Mouse (Mus musculus): ENCODE measurements at regions not wholly inside any gene's neighbourhood (a gene's known extent, or its start where the extent isn't known, plus 50 kb on each side); places are given as distances from the start of the nearest gene placed in this dataset.

GRCm38 (mm10) chr3:51075219-51075920, 148.9 kb upstream of the Noct start:
- no peak for ATAC-seq (ENCODE audit: low FRiP score, low TSS enrichment)
- no peaks in the 10 kb centered on the region for H3K36me3 ChIP-seq (ENCODE audit: insufficient read depth, low read length)
- H3K27me3 ChIP-seq (ENCODE audit: insufficient read depth, low read length): no peaks in the 10 kb centered on the region
- no peaks in the 10 kb centered on the region for H3K9me3 ChIP-seq (ENCODE audit: low read length)
- no peak overlapping the region for H3K4me2 ChIP-seq (replicated peaks; ENCODE audit: low read depth, low read length)
- peaks cover 37% of the 10 kb centered on the region for H3K4me1 ChIP-seq (ENCODE audit: insufficient read depth, low read length)
- no peak overlapping the region for H3K27ac ChIP-seq (ENCODE audit: low read length)
- H3K4me3 ChIP-seq (ENCODE audit: low read length): no peak overlapping the region
- 69% methylated on average over 10 of the region's 10 CpGs for WGBS
- no peak overlapping the region for H3K9ac ChIP-seq (replicated peaks; ENCODE audit: low read length)

DNA sequence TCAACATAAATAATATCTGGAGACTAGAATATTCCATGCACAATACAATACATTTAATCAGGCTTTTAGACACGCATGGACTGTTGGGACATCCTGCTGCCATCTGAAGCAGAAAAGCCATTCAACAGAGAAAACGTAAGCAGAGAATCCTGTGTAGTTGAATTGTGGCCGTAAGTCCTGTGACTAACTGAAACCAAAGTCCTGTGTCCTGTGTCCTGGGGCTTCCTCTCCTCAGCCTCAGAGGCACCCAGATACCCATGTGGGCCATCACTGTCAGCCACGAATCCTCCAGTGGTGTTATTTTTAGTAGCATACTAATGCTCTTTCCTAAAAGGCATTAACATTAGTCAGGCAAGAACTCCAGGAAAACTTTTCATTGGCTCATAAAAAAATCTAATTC, 145.8 kb upstream of the Noct start:
- WGBS: 56% methylated on average over 4 of the region's 4 CpGs
- Histone ChIP-seq H3K4me1 (ENCODE audit: insufficient read depth, low read length) (peaks cover 20% of the 10 kb centered on the region), H3K4me2 (replicated peaks; ENCODE audit: low read depth, low read length) (no peak overlapping the region), H3K9ac (replicated peaks; ENCODE audit: low read length) (no peak overlapping the region), H3K27me3 (ENCODE audit: insufficient read depth, low read length) (no peaks in the 10 kb centered on the region), H3K4me3 (ENCODE audit: low read length) (no peak overlapping the region), H3K27ac (ENCODE audit: low read length) (no peak overlapping the region), H3K36me3 (ENCODE audit: insufficient read depth, low read length) (no peaks in the 10 kb centered on the region), H3K9me3 (ENCODE audit: low read length) (no peaks in the 10 kb centered on the region)
- no peak for ATAC-seq (ENCODE audit: low FRiP score, low TSS enrichment)

DNA sequence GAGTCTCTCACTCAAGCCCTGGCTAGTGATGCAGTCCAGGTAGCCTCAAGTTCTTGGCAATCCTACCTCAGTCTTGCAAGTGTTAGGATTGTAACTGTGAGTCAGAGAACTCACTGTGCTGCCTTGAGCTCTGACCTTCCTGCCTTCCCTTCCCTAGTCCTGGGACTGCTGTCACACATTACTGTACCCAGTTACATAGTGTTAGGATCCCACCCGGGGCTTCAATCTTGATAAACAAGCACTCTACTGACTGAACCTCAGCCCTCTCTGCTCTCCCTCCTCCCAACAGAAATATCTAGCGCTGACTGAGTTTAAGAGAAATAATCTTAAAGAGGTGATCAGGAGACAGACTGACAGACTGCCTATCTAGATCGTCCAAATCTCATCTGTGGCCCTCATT, 143.8 kb upstream of the Noct start:
- H3K4me3 ChIP-seq (ENCODE audit: low read length): no peak overlapping the region
- H3K4me2 ChIP-seq (replicated peaks; ENCODE audit: low read depth, low read length): no peak overlapping the region
- no peak for ATAC-seq (ENCODE audit: low FRiP score, low TSS enrichment)
- no peak overlapping the region for H3K9ac ChIP-seq (replicated peaks; ENCODE audit: low read length)
- 53% methylated on average over 3 of the region's 3 CpGs for WGBS
- 0 out of 2 replicates have a peak, but pooled peaks cover 6% of the 10 kb centered on the region for H3K4me1 ChIP-seq (ENCODE audit: insufficient read depth, low read length)
- H3K27ac ChIP-seq (ENCODE audit: low read length): no peak overlapping the region
- H3K36me3 ChIP-seq (ENCODE audit: insufficient read depth, low read length): no peaks in the 10 kb centered on the region
- H3K9me3 ChIP-seq (ENCODE audit: low read length): no peaks in the 10 kb centered on the region
- no peaks in the 10 kb centered on the region for H3K27me3 ChIP-seq (ENCODE audit: insufficient read depth, low read length)

GRCm38 (mm10) chr3:51080855-51081254, 143.4 kb upstream of the Noct start:
- no peak overlapping the region for H3K27ac ChIP-seq (ENCODE audit: low read length)
- no peak overlapping the region for H3K4me3 ChIP-seq (ENCODE audit: low read length)
- H3K9me3 ChIP-seq (ENCODE audit: low read length): no peaks in the 10 kb centered on the region
- no peak overlapping the region for H3K4me2 ChIP-seq (replicated peaks; ENCODE audit: low read depth, low read length)
- 65% methylated on average over 7 of the region's 7 CpGs for WGBS
- ATAC-seq (ENCODE audit: low FRiP score, low TSS enrichment): no peak
- H3K27me3 ChIP-seq (ENCODE audit: insufficient read depth, low read length): no peaks in the 10 kb centered on the region
- no peaks in the 10 kb centered on the region for H3K36me3 ChIP-seq (ENCODE audit: insufficient read depth, low read length)
- H3K9ac ChIP-seq (replicated peaks; ENCODE audit: low read length): no peak overlapping the region
- 0 out of 2 replicates have a peak, but pooled peaks cover 4% of the 10 kb centered on the region for H3K4me1 ChIP-seq (ENCODE audit: insufficient read depth, low read length)

DNA sequence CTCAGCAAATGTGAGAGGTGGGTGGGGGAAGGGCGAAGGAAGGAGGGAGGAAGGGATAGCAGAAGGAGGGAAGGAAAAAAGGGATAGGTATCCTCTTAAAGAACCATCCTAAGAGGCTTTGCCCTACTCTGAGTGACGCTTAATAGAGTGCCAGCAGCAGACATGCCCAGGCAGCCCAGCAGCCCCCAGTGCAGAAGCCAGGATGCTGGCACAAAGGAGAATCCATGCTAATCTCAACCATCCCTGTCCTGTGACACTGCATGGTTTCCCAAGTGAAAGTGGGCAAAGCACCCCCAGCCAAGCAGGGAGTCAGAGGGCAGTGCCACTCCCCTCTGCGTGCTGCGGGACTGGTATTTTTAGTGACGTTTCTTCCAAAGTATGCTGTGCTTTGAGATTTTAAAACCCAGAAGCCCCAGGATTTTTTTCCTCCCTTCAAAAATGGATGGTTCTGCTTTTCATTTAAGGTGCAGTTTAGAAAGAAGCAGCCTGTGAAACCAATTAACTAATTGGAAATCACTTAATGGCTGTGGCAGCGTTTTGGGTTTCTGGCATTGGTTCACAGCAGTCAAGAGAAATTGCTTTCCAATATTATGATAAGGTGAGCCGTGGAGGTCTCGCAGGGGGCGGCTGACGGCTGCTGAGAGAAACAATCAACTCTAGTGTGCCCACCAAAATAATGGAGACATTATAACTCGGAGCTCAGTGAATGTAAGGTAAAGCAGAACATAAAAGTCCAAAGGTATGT, 141.2 kb upstream of the Noct start:
- no peak overlapping the region for H3K9ac ChIP-seq (replicated peaks; ENCODE audit: low read length)
- H3K36me3 ChIP-seq (ENCODE audit: insufficient read depth, low read length): no peaks in the 10 kb centered on the region
- no peak overlapping the region for H3K27ac ChIP-seq (ENCODE audit: low read length)
- no peak overlapping the region for H3K4me3 ChIP-seq (ENCODE audit: low read length)
- H3K27me3 ChIP-seq (ENCODE audit: insufficient read depth, low read length): no peaks in the 10 kb centered on the region
- WGBS: 68% methylated on average over 11 of the region's 11 CpGs
- no peak overlapping the region for H3K4me2 ChIP-seq (replicated peaks; ENCODE audit: low read depth, low read length)
- H3K4me1 ChIP-seq (ENCODE audit: insufficient read depth, low read length): 0 out of 2 replicates have a peak, but pooled peaks cover 4% of the 10 kb centered on the region
- no peaks in the 10 kb centered on the region for H3K9me3 ChIP-seq (ENCODE audit: low read length)
- ATAC-seq (ENCODE audit: low FRiP score, low TSS enrichment): no peak

- no peak overlapping the region for H3K4me2 ChIP-seq (replicated peaks; ENCODE audit: low read depth, low read length)
- no peaks in the 10 kb centered on the region for H3K36me3 ChIP-seq (ENCODE audit: insufficient read depth, low read length)
- WGBS: 67% methylated on average over 7 of the region's 7 CpGs
- H3K9ac ChIP-seq (replicated peaks; ENCODE audit: low read length): no peak overlapping the region
- 0 out of 2 replicates have a peak, but pooled peaks cover under 1% of the 10 kb centered on the region for H3K4me1 ChIP-seq (ENCODE audit: insufficient read depth, low read length)
- H3K4me3 ChIP-seq (ENCODE audit: low read length): no peak overlapping the region
- no peaks in the 10 kb centered on the region for H3K27me3 ChIP-seq (ENCODE audit: insufficient read depth, low read length)
- H3K27ac ChIP-seq (ENCODE audit: low read length): no peak overlapping the region
- ATAC-seq (ENCODE audit: low FRiP score, low TSS enrichment): no peak
- H3K9me3 ChIP-seq (ENCODE audit: low read length): no peaks in the 10 kb centered on the region
Measured at GRCm38 (mm10) chr3:51083583-51083982, 140.7 kb upstream of the Noct start.

- Histone ChIP-seq H3K4me2 (replicated peaks; ENCODE audit: low read depth, low read length) (no peak overlapping the region), H3K4me3 (ENCODE audit: low read length) (no peak overlapping the region), H3K9me3 (ENCODE audit: low read length) (no peaks in the 10 kb centered on the region), H3K36me3 (ENCODE audit: insufficient read depth, low read length) (no peaks in the 10 kb centered on the region), H3K9ac (replicated peaks; ENCODE audit: low read length) (no peak overlapping the region), H3K27me3 (ENCODE audit: insufficient read depth, low read length) (no peaks in the 10 kb centered on the region), H3K4me1 (ENCODE audit: insufficient read depth, low read length) (no peaks in the 10 kb centered on the region), H3K27ac (ENCODE audit: low read length) (no peak overlapping the region)
- ATAC-seq (ENCODE audit: low FRiP score, low TSS enrichment): no peak
- WGBS: 55% methylated on average over 10 of the region's 10 CpGs
Measured at GRCm38 (mm10) chr3:51086441-51086849, 137.8 kb upstream of the Noct start.

DNA sequence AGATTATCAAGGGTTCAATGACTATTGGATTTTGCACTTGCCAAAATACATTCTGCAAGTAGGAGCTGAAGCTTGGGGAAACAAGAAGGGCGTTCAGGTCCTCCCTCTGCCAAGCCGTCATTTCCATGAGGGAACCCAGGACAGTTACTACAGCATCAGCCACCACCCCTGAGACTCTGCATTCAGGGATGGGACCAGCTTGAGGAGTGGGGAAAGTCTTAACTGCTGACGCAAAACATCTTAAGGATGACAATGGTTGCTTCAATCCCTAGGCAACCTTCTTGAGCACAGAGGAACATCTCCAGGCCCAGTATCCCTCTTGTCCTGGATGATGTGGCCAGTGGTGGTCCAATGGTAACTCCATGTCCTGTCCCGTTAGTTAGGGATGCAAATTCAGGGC, 137.2 kb upstream of the Noct start:
- no peaks in the 10 kb centered on the region for H3K4me1 ChIP-seq (ENCODE audit: insufficient read depth, low read length)
- no peaks in the 10 kb centered on the region for H3K9me3 ChIP-seq (ENCODE audit: low read length)
- no peak overlapping the region for H3K9ac ChIP-seq (replicated peaks; ENCODE audit: low read length)
- 88% methylated on average over 4 of the region's 4 CpGs for WGBS
- H3K4me2 ChIP-seq (replicated peaks; ENCODE audit: low read depth, low read length): no peak overlapping the region
- no peak overlapping the region for H3K27ac ChIP-seq (ENCODE audit: low read length)
- H3K4me3 ChIP-seq (ENCODE audit: low read length): no peak overlapping the region
- ATAC-seq (ENCODE audit: low FRiP score, low TSS enrichment): no peak
- no peaks in the 10 kb centered on the region for H3K36me3 ChIP-seq (ENCODE audit: insufficient read depth, low read length)
- H3K27me3 ChIP-seq (ENCODE audit: insufficient read depth, low read length): no peaks in the 10 kb centered on the region

DNA sequence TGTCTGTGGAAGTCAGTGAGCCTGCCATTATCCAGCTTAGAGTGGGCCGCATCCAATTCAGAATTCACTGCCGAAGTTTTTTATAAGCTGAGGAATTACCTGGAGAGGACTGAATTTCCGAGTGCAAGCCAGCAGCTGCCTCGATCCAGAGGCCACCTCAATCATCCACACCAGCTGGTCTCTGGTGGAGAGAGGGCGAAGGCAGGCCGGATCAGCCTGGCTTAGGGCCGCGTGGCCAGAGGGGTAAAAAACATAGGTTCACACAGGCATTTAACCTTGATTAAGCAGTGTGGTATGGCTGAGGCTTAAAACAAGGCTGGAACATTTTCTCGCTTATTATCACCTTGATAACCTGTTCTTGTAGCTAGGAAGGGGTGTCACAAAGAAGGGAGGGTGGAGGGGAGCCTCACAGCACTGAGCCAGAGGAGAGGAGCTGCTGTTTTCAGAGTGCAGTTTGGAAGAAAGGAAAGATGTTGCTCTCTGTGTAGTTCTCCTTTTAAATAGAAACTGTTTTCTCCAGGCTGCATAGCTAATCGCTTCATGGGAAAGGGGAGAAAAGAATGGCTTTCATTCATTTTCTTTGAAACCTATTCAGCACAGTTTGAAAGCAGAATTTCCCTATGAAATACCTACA, 135.1 kb upstream of the Noct start:
- H3K27me3 ChIP-seq (ENCODE audit: insufficient read depth, low read length): no peaks in the 10 kb centered on the region
- no peak overlapping the region for H3K4me2 ChIP-seq (replicated peaks; ENCODE audit: low read depth, low read length)
- no peak overlapping the region for H3K9ac ChIP-seq (replicated peaks; ENCODE audit: low read length)
- no peaks in the 10 kb centered on the region for H3K9me3 ChIP-seq (ENCODE audit: low read length)
- no peaks in the 10 kb centered on the region for H3K4me1 ChIP-seq (ENCODE audit: insufficient read depth, low read length)
- no peak for ATAC-seq (ENCODE audit: low FRiP score, low TSS enrichment)
- 82% methylated on average over 10 of the region's 10 CpGs for WGBS
- H3K4me3 ChIP-seq (ENCODE audit: low read length): no peak overlapping the region
- H3K36me3 ChIP-seq (ENCODE audit: insufficient read depth, low read length): no peaks in the 10 kb centered on the region
- H3K27ac ChIP-seq (ENCODE audit: low read length): no peak overlapping the region

DNA sequence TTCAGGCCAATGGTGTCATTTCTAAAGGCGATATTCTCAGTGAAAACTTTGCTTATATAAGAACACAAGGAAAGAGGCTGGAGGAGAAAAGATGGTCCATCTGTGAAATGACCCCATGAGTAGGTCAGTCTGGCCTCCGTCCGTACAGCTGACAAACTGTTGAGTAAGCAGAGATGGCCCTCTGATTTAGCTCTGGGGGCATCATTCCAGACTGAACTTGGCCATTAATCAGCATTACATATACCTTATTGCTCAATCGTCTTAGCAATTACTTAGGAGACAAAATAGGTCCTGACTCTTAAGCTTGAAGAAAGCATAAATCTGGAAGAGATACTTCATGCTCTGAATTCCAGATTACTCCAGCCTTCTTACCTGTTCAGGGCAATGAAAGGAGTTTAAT, 132.8 kb upstream of the Noct start:
- Histone ChIP-seq H3K4me1 (ENCODE audit: insufficient read depth, low read length) (no peaks in the 10 kb centered on the region), H3K27me3 (ENCODE audit: insufficient read depth, low read length) (no peaks in the 10 kb centered on the region), H3K4me2 (replicated peaks; ENCODE audit: low read depth, low read length) (no peak overlapping the region), H3K27ac (ENCODE audit: low read length) (no peak overlapping the region), H3K9me3 (ENCODE audit: low read length) (no peaks in the 10 kb centered on the region), H3K36me3 (ENCODE audit: insufficient read depth, low read length) (no peaks in the 10 kb centered on the region), H3K4me3 (ENCODE audit: low read length) (no peak overlapping the region), H3K9ac (replicated peaks; ENCODE audit: low read length) (no peak overlapping the region)
- 35% methylated on average over 4 of the region's 4 CpGs for WGBS
- ATAC-seq (ENCODE audit: low FRiP score, low TSS enrichment): no peak

Data from kidney, embryonic 16.5 days (tissue).